Mouse (Mus musculus) liver, embryonic 14.5 days (tissue): ENCODE measurements at regions not wholly inside any gene's neighbourhood (a gene's known extent, or its start where the extent isn't known, plus 50 kb on each side); places are given as distances from the start of the nearest gene placed in this dataset.

ENCODE experiments used
- CTCF ChIP-seq: IDR thresholded peaks from 2 replicates; pipeline ENCODE4 v1.5.1; 2016; ENCODE audit warnings: antibody characterized with exemption, low read depth, control low read depth
- EP300 ChIP-seq: IDR thresholded peaks from 2 replicates; pipeline ENCODE4 v1.6.1; 2016; ENCODE audit warnings: antibody characterized with exemption, low read depth

- TF ChIP-seq CTCF (no peak), EP300 (no peak)
These were observed 143.8 kb downstream of the Icos start for GRCm38 (mm10) chr1:61121480-61121879.
